Mouse (Mus musculus) neural tube, embryonic 12.5 days (tissue): Measurements from ENCODE around the gene Dimt1. TPM values are rescaled to one million over a fixed set of nuclear protein-coding genes. Genes with fewer than 3 reads are reported as not detected.
A peak's percentile ranks its signal among the peaks of the same experiment; 100 is the strongest.
"Not testable (repeated sequence)": the region's sequence is repeated elsewhere in the genome, so short reads cannot be mapped to it uniquely, and the experiment has no call there.

Experiments
- ATAC-seq: fragments of 200-750 bp; cut with Nextera tagmentation; 2 replicates; pipeline ENCODE4 v1.8.0; 2017; ENCODE audit warnings: low read depth, mild to moderate bottlenecking, moderate TSS enrichment, moderate library complexity; ENCODE audit not compliant: low FRiP score
- H3K27ac ChIP-seq: fragments of 300-500 bp; sonication (generic); 2 replicates; pipeline ENCODE4 v1.5.1; 2016
- H3K27me3 ChIP-seq: fragments of 300-500 bp; sonication (generic); replicated peaks from 2 replicates; pipeline ENCODE4 v1.6.1; 2016; ENCODE audit warnings: mild to moderate bottlenecking
- H3K36me3 ChIP-seq: fragments of 300-500 bp; sonication (generic); 2 replicates; pipeline ENCODE4 v1.6.1; 2016; ENCODE audit warnings: mild to moderate bottlenecking
- H3K4me1 ChIP-seq: fragments of 300-500 bp; sonication (generic); 2 replicates; pipeline ENCODE4 v1.6.1; 2016
- H3K4me2 ChIP-seq: fragments of 300-500 bp; sonication (generic); replicated peaks from 2 replicates; pipeline ENCODE4 v1.6.1; 2016; ENCODE audit warnings: mild to moderate bottlenecking
- H3K4me3 ChIP-seq: fragments of 300-500 bp; sonication (generic); 2 replicates; pipeline ENCODE4 v1.5.1; 2016
- H3K9ac ChIP-seq: fragments of 300-500 bp; sonication (generic); 2 replicates; pipeline ENCODE4 v1.6.1; 2016; ENCODE audit warnings: mild to moderate bottlenecking
- H3K9me3 ChIP-seq: fragments of 300-500 bp; sonication (generic); 2 replicates; pipeline ENCODE4 v1.6.1; 2016; ENCODE audit warnings: mild to moderate bottlenecking
- WGBS: fragments of 180-500 bp; shearing (Covaris S2); methylation state at CpG from one replicate; pipeline ENCODE4 v1.1.7; 2016; 5-methylcytosine and 5-hydroxymethylcytosine counted together
- polyA plus RNA-seq: library from polyadenylated mRNA; unstranded; fragments of >200 nt; fragmentation: Nextera tagmentation; extraction: Ambion mirVana; gene quantifications from 2 replicates; pipeline ENCODE4 v1.2.1, GENCODE M21; 2016

Dimt1 gene
- polyA plus RNA-seq = 35.5 and 41.8 TPM in 2 replicates

DNA sequence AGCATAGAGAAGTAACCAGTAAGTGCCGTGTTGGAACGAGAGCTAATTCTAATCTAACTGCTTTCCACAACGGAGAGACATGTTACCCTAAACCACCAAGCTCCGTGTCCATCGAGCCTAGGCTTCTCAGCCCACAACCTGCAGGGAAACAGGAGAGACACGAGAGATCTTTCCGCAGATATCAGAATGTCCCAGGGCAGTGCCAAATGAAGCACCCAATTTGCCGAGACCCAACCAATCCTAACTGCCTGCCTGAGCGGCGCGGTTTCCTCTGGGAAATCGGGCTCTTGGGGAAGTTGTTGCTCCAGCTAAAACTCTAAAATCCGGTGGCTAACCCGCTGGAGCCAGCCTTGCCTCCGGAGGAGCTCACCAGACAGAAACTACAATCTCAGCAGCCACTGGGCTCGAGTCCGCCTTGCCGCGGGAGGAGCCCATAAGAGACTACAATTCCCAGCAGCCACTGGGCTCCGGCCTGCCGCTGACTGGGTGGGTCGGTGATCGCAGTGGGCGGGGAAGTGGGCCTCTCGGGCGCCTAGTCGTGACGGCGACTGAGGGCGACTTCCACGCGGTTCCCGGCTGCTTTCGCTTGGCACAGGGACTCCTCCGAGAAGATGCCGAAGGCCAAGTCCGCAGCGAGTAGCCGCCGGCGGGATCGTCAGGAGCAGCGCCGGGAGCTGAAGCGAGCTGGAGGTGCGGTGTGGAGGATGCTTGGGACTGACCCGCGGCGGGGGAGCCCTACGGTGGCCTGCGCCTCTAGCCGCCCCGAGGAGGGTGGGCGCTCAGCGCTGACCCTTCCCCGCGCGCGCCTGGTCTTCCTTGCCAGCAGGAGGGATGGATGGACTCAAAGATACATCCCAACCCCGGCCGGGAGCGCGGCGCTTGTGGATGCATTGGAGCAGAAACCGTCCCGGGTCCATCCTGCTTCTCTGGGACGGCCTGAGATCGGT, at the start of gene Dimt1:
Dimt1 (plus strand) TSS at position 534 of the 947 bp plus-strand sequence.
- H3K36me3 ChIP-seq = peaks cover 15% of the 10 kb centered on the region; the same call in 1 of the 2 replicates
- peak within 1 kb of the TSS; percentile 70 for H3K4me3 ChIP-seq
- under 1% methylated on average over 68 of the region's 68 CpGs for WGBS
- H3K4me1 ChIP-seq = peaks cover 11% of the 10 kb centered on the region
- peak; percentile 99 for ATAC-seq
- no peaks in the 10 kb centered on the region for H3K27me3 ChIP-seq
- H3K27ac ChIP-seq = peak within 1 kb of the TSS; percentile 54
- H3K9ac ChIP-seq = peak within 1 kb of the TSS; percentile 80
- H3K9me3 ChIP-seq = no peaks in the 10 kb centered on the region
- peak within 1 kb of the TSS; percentile 65 for H3K4me2 ChIP-seq

DNA sequence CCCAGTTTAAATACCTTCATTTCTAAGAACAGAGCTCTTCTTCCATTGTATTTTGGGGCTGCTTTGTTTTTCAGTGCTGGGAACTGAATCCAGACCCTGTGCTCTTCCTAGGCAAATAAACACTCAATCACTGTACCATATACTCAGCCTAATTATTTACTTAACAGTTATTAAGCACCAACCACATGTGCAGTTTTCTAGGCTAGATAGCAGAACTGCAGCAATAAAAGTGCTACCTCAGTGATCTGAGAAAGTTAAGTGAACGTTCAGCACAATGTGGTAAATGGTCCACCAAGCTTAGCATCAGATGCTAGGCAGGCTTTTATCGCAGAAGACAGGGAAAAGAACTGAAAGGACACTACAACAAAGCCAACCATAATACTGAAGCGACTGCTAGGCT, 42.3 kb upstream of the Dimt1 start:
- Histone ChIP-seq H3K4me3 (no peak overlapping the region), H3K9ac (no peak overlapping the region), H3K36me3 (peaks cover 38% of the 10 kb centered on the region), H3K4me2 (no peak overlapping the region), H3K27ac (no peak overlapping the region), H3K27me3 (no peaks in the 10 kb centered on the region), H3K9me3 (no peaks in the 10 kb centered on the region), H3K4me1 (peaks cover 3% of the 10 kb centered on the region; the same call in 1 of the 2 replicates)
- 79% methylated on average over 3 of the region's 3 CpGs for WGBS
- ATAC-seq = no peak

DNA sequence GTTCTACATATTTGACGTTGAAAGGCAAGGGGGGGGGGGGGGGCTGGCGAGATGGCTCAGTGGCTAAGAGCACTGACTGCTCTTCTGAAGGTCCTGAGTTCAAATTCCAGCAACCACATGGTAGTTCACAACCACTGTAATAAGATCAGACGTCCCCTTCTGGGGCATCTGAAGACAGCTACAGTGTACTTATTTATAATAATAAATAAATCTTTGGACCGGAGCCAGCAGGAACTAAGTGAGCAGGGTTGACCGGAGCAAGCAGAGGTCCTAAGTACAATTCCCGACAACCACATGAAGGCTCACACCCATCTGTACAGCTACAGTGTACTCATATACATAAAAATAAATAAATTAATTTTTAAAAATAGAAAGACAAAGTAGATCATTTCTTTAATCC, 41.8 kb upstream of the Dimt1 start:
- H3K36me3 ChIP-seq = peaks cover 39% of the 10 kb centered on the region
- H3K4me1 ChIP-seq, H3K9ac ChIP-seq, H3K27ac ChIP-seq, ATAC-seq, H3K27me3 ChIP-seq, H3K4me2 ChIP-seq, H3K9me3 ChIP-seq, H3K4me3 ChIP-seq: not testable (repeated sequence)
- 86% methylated on average over 6 of the region's 6 CpGs for WGBS

DNA sequence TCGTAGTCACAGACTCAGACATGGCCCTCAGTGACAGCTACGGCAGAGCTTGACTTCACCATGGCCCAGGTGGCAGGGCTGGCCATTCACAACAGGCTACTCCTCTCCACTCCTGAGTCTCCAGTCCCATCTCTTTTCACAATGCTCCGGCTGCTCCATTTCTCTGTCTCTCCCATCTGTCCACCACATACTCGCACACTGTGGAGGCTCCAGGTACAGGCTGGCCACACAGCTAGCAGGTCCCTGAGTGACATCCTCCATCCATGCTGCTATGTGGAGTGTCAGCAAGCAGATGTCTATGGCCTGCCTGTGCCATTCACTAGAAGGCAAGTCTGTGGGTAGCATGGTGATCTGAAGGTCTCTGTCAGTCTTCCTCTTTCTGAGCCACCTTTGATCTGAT, 39.7 kb upstream of the Dimt1 start:
- 98% methylated on average over 4 of the region's 4 CpGs for WGBS
- no peak for ATAC-seq

DNA sequence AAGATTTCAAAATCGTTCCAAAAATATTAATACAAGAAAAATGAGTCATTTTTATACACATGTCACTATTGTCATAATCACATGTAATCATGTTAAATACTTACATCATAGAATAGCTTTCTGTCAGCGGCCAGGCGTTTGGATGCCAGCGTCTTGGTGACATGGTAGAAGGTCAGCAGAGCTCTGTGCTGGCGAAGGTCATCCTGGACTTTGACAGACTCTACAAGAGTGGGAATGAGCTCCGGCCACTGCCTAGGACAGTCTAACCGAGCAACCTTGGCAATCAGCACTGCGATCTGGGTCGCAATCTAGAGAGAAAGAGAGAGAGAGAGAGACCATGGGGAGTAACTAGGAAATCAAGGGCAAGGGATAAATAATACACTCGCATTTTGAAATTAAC, 36.8 kb upstream of the Dimt1 start:
- Histone ChIP-seq H3K27ac (no peak overlapping the region), H3K4me2 (no peak overlapping the region), H3K9me3 (no peaks in the 10 kb centered on the region), H3K4me1 (no peaks in the 10 kb centered on the region), H3K4me3 (no peak overlapping the region), H3K36me3 (peaks cover 40% of the 10 kb centered on the region), H3K9ac (no peak overlapping the region), H3K27me3 (no peaks in the 10 kb centered on the region)
- 97% methylated on average over 10 of the region's 10 CpGs for WGBS
- ATAC-seq = no peak

More for the DNA sequence above, 39.7 kb upstream of the Dimt1 start:
- peaks cover 3% of the 10 kb centered on the region; the same call in 1 of the 2 replicates for H3K4me1 ChIP-seq
- no peaks in the 10 kb centered on the region for H3K9me3 ChIP-seq
- H3K36me3 ChIP-seq = peaks cover 40% of the 10 kb centered on the region
- H3K9ac ChIP-seq = no peak overlapping the region
- H3K4me2 ChIP-seq = no peak overlapping the region
- no peak overlapping the region for H3K27ac ChIP-seq
- H3K27me3 ChIP-seq = no peaks in the 10 kb centered on the region
- H3K4me3 ChIP-seq = no peak overlapping the region

DNA sequence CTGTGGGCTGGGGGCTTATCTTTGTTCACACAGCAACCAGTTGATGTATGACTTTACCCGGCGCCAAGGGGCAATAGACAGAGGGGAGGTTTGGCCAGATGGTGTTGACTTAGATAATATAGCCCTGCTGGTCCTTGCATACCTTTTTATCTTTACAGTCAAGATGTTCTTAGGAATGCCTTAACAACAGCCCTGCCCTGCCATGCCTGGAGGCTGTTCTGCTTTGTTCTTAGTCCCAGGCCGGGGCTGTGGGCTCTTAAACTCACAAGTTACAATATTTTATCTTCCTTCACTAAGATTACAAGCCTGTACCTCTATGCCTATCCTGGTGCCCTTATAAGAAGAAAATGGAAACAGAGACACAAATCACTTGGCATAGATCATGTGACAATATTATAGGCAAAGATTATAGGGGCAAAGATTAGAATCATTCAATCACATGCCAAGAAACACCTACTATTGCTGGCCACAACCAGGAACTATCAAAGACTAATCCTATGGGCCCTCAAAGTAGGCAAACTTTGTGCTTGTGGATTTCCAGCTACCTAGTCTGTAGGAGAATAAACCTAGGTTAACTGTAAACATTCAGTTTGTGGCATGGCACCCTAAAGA, 33.7 kb upstream of the Dimt1 start:
- WGBS = 47% methylated on average over 3 of the region's 3 CpGs
- Histone ChIP-seq H3K36me3 (peaks cover 18% of the 10 kb centered on the region), H3K27ac (no peak overlapping the region), H3K4me1 (no peaks in the 10 kb centered on the region), H3K4me2 (no peak overlapping the region), H3K9me3 (no peaks in the 10 kb centered on the region), H3K9ac (no peak overlapping the region), H3K27me3 (no peaks in the 10 kb centered on the region), H3K4me3 (no peak overlapping the region)
- no peak for ATAC-seq

DNA sequence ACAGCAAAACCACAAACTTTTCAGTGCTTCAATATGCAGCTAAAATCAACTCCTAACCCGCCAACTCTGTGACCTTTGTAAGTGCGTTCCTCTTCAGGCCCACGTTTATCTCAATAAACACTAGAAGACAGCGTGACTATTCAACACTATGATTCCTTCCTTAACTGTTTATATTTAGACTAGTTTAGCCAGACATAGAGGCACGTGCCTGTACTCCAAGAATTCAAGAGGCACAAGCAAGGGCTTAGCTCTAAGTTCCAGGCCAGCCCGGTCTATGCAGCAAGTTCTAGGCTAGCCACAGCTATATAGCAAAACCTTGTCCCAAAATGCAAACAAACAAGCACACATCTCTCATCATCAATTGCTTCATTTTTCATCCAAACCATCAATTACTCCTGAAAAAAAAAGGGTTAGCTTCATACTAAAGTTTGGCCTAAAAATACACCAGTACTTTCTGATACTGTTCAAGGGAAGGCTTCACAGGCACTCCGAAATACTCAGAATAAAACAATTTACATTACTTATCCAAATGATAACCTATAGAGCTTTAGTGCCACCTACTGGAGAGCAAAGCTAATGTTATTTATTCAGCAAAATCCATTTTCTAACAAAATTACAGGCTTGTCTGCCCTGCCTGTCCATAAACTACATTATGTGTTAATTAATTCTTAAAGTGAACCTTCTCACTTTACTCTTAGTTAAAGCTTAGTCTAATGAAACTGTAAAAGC, 28.4 kb upstream of the Dimt1 start:
- Histone ChIP-seq H3K4me3 (no peak overlapping the region), H3K4me2 (no peak overlapping the region), H3K9ac (no peak overlapping the region), H3K36me3 (peaks cover 19% of the 10 kb centered on the region), H3K9me3 (no peaks in the 10 kb centered on the region), H3K27me3 (no peaks in the 10 kb centered on the region), H3K27ac (no peak overlapping the region), H3K4me1 (no peaks in the 10 kb centered on the region)
- no peak for ATAC-seq
- 90% methylated on average over 7 of the region's 7 CpGs for WGBS

DNA sequence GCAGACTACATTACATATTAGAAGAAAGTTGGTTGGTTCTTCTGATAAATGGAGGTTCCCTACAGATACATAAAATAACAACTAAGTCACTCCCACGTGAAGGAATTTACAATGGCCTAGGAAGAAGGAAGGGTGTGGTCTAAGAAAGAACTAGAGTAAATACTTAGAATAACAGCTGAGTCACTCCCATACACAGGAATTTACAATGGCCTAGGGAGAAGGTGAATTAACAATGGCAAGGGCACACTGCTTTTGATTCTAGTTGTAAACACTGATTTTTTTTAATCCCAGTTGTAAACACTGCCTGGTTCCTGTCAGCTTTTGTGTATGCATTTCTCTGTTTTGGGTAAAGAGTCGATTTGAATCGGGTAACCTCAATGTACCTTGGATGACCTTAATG, 21.0 kb upstream of the Dimt1 start:
- ATAC-seq, H3K27ac ChIP-seq, H3K4me1 ChIP-seq, H3K4me2 ChIP-seq, H3K27me3 ChIP-seq, H3K9ac ChIP-seq, H3K4me3 ChIP-seq: not testable (repeated sequence)
- Histone ChIP-seq H3K36me3 (peaks cover 25% of the 10 kb centered on the region), H3K9me3 (peaks cover 12% of the 10 kb centered on the region)
- WGBS = 96% methylated on average over 3 of the region's 3 CpGs

DNA sequence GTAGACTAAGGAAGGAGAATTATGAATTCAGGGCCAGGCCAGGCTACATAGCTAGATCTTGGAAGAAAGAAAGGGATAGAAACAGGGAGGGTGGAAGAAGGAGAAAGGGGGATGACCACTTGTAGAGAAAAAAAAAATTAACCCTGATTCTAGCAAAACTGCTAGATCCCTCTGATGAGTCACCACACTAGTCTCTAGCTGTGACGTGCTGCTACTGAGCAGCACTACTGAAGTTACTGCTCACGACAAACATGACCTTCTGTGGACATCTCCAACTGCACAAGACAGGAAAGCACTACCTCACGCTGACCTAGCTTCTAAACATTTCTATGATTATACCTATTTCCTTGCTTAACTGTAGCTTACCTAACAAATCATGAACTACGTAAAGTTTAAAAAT, 18.6 kb upstream of the Dimt1 start:
- H3K4me3 ChIP-seq = no peak overlapping the region
- no peak for ATAC-seq

DNA sequence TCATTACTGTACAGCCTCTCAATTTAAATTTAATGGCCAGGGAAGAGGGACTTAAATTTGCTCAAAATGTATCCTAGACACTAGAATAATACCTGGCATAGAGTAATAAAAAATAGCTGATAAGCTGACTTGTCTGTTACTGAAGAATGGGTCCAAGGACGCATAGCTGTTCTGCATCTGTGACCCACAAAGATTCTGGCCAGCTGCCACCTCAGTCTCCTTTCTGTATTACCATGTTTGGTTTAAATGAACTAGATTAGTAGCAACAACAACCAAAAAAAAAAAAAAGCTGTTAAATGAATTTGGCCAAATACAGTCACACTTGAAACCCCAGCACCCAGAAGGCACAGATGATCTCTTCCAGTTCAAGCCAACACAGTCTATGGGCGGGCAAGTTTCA, 17.7 kb upstream of the Dimt1 start:
- H3K4me3 ChIP-seq = no peak overlapping the region
- no peak for ATAC-seq
- 96% methylated on average over 2 of the region's 2 CpGs for WGBS
- H3K36me3 ChIP-seq = peaks cover 10% of the 10 kb centered on the region
- H3K4me2 ChIP-seq = no peak overlapping the region
- peaks cover 12% of the 10 kb centered on the region for H3K9me3 ChIP-seq
- H3K27ac ChIP-seq = no peak overlapping the region
- H3K27me3 ChIP-seq = no peaks in the 10 kb centered on the region
- H3K4me1 ChIP-seq = no peaks in the 10 kb centered on the region
- H3K9ac ChIP-seq = no peak overlapping the region

More for the DNA sequence above, 18.6 kb upstream of the Dimt1 start:
- Histone ChIP-seq H3K27ac (no peak overlapping the region), H3K9me3 (peaks cover 12% of the 10 kb centered on the region), H3K36me3 (peaks cover 12% of the 10 kb centered on the region), H3K9ac (no peak overlapping the region), H3K27me3 (no peaks in the 10 kb centered on the region), H3K4me1 (no peaks in the 10 kb centered on the region), H3K4me2 (no peak overlapping the region)
- WGBS = 98% methylated on average over 4 of the region's 4 CpGs

DNA sequence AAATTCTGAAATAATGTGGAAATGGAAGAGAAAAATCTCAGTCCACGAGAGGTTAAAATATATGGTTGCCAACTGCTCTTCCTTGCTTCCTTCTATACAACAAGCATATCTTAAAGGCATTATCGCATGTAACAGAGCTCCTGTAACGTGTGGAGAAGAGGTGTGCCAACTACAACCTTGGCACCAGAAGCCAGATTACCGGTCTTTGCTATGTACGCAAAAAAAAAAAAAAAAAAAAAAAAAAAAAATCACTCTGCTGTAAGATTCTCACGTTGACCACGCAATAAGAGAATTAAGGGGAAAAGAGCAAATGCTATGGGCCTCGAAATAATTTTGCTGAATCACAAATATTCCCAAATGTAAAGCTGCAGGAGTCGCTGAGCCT, 11.1 kb upstream of the Dimt1 start:
- H3K27me3 ChIP-seq = no peaks in the 10 kb centered on the region
- H3K4me2 ChIP-seq = peak overlapping the region; percentile 73
- H3K36me3 ChIP-seq = no peaks in the 10 kb centered on the region
- H3K4me3 ChIP-seq = peak overlapping the region; percentile 100
- H3K9me3 ChIP-seq = no peaks in the 10 kb centered on the region
- 0 out of 2 replicates have a peak overlapping the region, but pooled peaks have one; percentile 43 for H3K27ac ChIP-seq
- peak overlapping the region; percentile 89 for H3K9ac ChIP-seq
- no peak for ATAC-seq
- H3K4me1 ChIP-seq = peaks cover 5% of the 10 kb centered on the region; the same call in 1 of the 2 replicates
- 8% methylated on average over 9 of the region's 9 CpGs for WGBS
